Mouse (Mus musculus): ENCODE results near the gene Ctsz.

- TF ChIP-seq CTCF (IDR thresholded peaks at IDR 0.05; ENCODE audit: control insufficient read depth, insufficient read depth, low read length), result no peak
- TF ChIP-seq POLR2A (IDR thresholded peaks at IDR 0.05; ENCODE audit: borderline replicate concordance, control insufficient read depth, low read depth, low read length), result no peak
Observed at GRCm38 (mm10) chr2:174477543-174478319, 38.9 kb upstream of the Ctsz start.
